Mouse (Mus musculus) G1E (cell line): ENCODE data around the gene Prdm16.

Experiments
- CTCF ChIP-seq: IDR thresholded peaks from 2 replicates; pipeline ENCODE4 v1.5.1; 2012; ENCODE audit warnings: low read depth, low read length, inconsistent platforms, mixed read lengths
- GATA1 ChIP-seq: IDR thresholded peaks from 2 replicates; pipeline ENCODE4 v1.6.1; 2012; ENCODE audit warnings: borderline replicate concordance, low read length, inconsistent platforms, mixed read lengths
- POLR2AphosphoS5 ChIP-seq: IDR thresholded peaks from 2 replicates; pipeline ENCODE4 v1.6.1; 2012; ENCODE audit warnings: low read depth, low read length, inconsistent platforms; ENCODE audit not compliant: insufficient replicate concordance
- TAL1 ChIP-seq: conservative IDR thresholded peaks from 2 replicates; pipeline ENCODE4 v1.6.1; 2012; ENCODE audit warnings: low read depth, low read length, inconsistent platforms, mixed read lengths

GRCm38 (mm10) chr4:154409237-154409721 lies 227.4 kb downstream of the Prdm16 start:
- TF ChIP-seq TAL1: no peak
- no peak for TF ChIP-seq CTCF
- TF ChIP-seq GATA1: no peak
- TF ChIP-seq POLR2AphosphoS5: no peak
